Mouse (Mus musculus): ENCODE measurements around the gene Noc2l.

DNA sequence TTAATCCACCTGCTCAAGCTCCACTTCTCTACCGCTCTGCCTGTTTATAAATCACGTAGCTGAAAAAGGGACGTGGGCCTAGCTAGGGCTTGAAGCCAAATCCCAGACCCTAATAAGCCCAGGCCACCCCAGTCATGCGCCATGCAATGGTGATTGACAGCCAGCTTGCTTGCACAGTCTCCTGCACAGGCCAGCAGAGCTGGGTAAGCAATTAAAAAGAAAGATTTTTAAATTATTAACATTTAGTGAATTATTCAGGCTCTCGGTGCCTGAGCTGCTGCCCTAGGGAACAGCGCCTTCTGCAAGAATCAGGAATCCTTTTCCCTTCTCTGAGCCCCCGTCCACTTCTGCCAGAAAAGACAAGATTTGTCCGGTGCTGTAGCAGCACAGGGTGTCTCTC is 15.3 kb downstream of the Noc2l start:
- TF ChIP-seq CTCF (IDR thresholded peaks at IDR 0.05; ENCODE audit: insufficient read depth, low read depth, low read length) (no peak), POLR2A (IDR thresholded peaks at IDR 0.05; ENCODE audit: insufficient read depth, low read depth, low read length) (no peak)
